Mouse (Mus musculus) retina, postnatal 7 days (tissue): ENCODE results near the gene Mtnr1b.

Source experiments
- DNase-seq: peaks from one replicate; pipeline ENCODE4 v3.0.0-alpha.2; 2012; ENCODE audit warnings: low read depth, low spot score

Mtnr1b gene

DNA sequence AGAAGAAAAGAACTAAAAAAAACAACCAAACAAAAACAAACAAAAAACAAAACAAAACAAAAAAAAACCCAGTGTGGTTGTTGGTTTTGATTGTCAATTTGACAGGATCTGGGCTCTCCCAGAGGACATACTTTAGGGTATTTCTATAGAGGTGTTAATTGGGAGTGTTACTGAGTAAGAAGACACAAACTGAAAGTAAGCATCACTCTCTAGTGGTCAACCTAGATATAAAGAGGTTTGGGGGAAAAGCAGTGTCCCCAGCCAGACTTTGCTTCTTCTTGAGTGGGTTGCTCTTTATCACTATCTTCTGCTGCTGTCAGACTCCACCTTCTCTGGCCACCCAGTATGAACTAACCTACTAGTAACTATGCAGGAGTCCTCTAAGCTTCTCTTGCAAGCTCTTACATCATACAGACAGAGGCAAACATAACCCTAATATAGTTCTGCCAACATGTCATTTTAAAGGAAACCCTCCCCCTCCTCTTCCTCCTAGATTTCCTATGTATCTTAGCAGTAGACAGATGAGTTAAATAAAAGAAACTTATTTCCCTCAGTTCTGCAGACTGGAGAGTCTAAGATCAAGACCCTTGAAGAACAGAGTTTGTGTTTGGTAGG is 71.8 kb downstream of the Mtnr1b start:
- no peak for DNase-seq

DNA sequence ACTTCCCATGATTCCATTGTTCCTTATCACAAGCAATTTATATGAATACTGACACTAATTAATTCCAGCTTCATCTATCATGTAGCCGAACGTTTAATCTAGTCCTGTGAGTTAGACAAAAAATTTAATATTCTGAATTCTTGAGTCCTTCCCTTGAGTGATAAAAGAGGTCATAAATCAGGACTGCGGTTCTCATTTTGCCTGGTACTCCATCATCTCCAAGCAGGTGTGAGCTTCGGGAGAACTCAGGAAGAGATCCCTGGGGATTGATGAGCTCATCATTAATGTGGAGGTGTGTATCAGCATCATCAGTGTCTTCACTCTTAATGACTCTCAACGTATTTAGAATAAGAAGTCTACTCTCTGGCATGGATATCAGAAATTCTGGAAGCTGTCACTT is 74.0 kb downstream of the Mtnr1b start:
- no peak for DNase-seq

DNA sequence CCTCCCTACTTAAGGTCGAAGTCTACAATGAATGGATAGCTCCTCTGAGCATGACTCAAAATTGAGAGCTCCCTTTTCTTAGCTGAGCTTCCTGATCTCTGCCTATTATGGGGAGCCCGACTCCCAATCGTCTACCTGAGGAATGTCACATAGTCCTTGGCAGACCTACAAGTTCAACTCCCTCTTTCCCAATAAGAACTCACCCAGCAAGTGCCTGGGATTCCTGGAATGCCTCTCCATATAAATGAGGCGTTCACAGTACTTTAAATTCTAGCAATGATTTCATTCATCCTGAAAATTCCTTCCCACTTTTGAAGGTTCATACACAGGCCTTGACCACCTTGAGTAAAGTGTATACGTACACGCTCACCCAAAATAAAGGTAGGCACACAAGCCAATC is 79.9 kb downstream of the Mtnr1b start:
- no peak for DNase-seq

DNA sequence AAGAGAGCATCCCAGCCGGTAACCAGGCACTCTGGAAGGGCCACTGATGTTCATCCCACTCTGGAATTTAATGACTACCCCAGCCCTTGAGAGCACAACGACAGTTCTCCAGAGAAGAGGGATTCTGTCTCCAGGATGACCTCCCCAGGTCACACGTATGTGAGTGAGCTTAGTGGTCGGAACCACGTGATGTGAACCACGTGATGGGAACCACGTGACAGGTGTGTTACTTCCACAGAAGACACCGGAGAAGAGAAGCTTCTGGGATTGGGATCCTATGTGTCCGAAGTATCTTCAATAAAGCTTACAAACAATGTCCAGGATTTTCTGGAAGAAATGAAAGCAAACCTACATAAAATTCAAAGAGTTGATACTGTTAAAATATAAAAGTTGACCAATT is 82.3 kb downstream of the Mtnr1b start:
- DNase-seq = no peak

DNA sequence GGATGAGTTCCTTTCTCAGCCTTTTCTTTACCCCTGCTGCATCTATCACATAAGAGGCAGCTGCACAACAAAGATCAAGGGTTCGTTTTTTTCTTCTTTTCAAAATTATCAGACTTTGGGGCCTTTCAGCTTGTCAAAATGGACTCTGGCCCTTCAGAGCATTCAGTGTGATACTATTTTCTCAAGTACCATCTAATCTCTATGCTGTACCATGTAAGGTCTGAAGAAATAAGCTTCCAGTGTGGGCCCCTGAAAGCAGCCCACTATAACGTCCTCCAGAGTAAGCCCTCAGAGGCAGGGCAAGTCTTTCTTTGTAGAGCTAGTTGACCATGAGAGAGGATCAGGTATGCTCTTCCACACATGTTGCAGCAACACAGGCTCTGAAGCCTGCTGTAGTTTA is 87.7 kb downstream of the Mtnr1b start:
- DNase-seq = no peak

DNA sequence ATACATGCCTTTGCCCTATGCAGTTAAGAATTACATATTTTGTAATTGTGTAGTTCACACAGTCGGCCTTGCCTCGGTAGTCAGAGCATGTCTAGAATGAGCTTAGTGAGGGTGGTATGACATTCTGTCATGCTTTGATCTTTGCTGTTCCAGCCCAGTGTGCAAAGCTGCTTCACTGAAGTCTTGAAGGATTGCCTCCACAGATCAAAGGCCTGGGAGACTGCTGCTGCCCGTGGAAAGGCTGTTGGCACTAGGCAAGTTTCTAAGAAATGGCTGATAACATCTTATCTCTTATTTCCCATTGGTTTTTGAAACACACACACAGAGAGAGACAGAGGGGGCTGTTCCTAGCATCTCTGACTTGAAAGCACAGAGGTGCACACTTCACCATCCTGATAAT is 88.2 kb downstream of the Mtnr1b start:
- no peak for DNase-seq

DNA sequence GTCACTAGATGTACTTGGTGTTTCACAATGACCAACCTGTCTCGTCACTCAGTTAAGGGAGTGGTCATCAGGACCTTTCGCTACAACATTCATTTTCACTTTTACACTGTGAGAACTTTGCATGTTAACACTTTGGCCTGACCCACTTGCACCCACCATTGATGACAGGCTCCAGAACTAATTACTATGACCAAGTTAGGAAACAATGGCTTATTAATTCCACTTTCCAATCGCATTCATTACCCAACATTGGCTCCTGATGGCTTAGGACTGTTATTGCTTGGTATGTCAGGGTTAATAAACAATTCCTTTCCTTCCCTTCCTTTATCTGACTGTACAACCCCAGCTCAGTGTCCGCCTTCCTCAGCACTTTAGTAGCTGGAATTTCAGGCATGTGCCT is 92.4 kb downstream of the Mtnr1b start:
- no peak for DNase-seq

DNA sequence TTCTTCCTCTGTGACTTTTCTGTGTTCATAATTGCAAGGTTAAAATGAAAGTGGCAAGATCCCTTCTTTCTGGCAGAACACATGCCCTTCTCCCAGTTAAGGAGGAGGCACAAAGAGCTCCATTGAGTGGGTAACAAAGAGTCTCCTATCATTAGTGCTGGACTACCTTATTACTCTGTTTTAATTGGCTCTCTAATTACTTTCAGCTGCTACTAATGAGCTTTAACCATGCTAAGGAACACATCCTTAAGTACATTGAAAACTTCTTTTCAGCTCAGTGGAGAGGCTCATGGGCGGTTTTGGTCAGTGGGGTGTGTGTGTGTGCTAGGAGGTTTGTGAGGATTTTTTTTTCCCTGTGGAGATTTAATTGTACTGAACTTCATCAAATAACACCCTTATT is 99.4 kb downstream of the Mtnr1b start:
- DNase-seq = peak; percentile 11
